Mouse (Mus musculus) lung, postnatal 0 days (tissue): ENCODE results near the gene Birc6.

Experiments
- CTCF ChIP-seq: IDR thresholded peaks from 2 replicates; pipeline ENCODE4 v1.5.1; 2016; ENCODE audit warnings: antibody characterized with exemption, mild to moderate bottlenecking
- EP300 ChIP-seq: IDR thresholded peaks from 2 replicates; pipeline ENCODE4 v1.6.1; 2016; ENCODE audit warnings: antibody characterized with exemption, mild to moderate bottlenecking, control low read depth

- TF ChIP-seq CTCF (no peak), EP300 (no peak)
Observed at GRCm38 (mm10) chr17:74717091-74717617, 189.1 kb downstream of the Birc6 start.
